Mouse (Mus musculus) intestine, embryonic 16.5 days (tissue): ENCODE data around the gene Racgap1. TPM values are rescaled to one million over a fixed set of nuclear protein-coding genes. Genes with fewer than 3 reads are reported as not detected.

ENCODE experiments used
- ATAC-seq: fragments of 200-750 bp; cut with Nextera tagmentation; 2 replicates; pipeline ENCODE4 v1.8.0; 2017; ENCODE audit warnings: moderate TSS enrichment, moderate library complexity
- H3K27ac ChIP-seq: fragments of 300-500 bp; sonication (generic); 2 replicates; pipeline ENCODE4 v1.5.1; 2014; ENCODE audit warnings: mild to moderate bottlenecking, low read length
- H3K27me3 ChIP-seq: fragments of 300-500 bp; sonication (generic); replicated peaks from 2 replicates; pipeline ENCODE4 v1.6.1; 2014; ENCODE audit warnings: low read length, control low read depth, mixed read lengths; ENCODE audit not compliant: control insufficient read depth, insufficient read depth
- H3K36me3 ChIP-seq: fragments of 300-500 bp; sonication (generic); 2 replicates; pipeline ENCODE4 v1.6.1; 2014; ENCODE audit warnings: low read length, control low read depth; ENCODE audit not compliant: control insufficient read depth, insufficient read depth
- H3K4me1 ChIP-seq: fragments of 300-500 bp; sonication (generic); 2 replicates; pipeline ENCODE4 v1.6.1; 2014; ENCODE audit warnings: low read length, control low read depth, mixed read lengths; ENCODE audit not compliant: control insufficient read depth, insufficient read depth
- H3K4me2 ChIP-seq: fragments of 300-500 bp; sonication (generic); 2 replicates; pipeline ENCODE4 v1.6.1; 2014; ENCODE audit warnings: low read depth, low read length, control low read depth
- H3K4me3 ChIP-seq: fragments of 300-500 bp; sonication (generic); 2 replicates; pipeline ENCODE4 v1.5.1; 2014; ENCODE audit warnings: mild to moderate bottlenecking, low read length
- H3K9ac ChIP-seq: fragments of 300-500 bp; sonication (generic); 2 replicates; pipeline ENCODE4 v1.6.1; 2014; ENCODE audit warnings: low read depth, low read length
- H3K9me3 ChIP-seq: fragments of 300-500 bp; sonication (generic); 2 replicates; pipeline ENCODE4 v1.6.1; 2016; ENCODE audit warnings: low read length, control low read depth; ENCODE audit not compliant: control insufficient read depth
- WGBS: fragments of 180-500 bp; shearing (Covaris S2); extraction: QIAGEN DNeasy Blood & Tissue Kit; methylation state at CpG from one replicate; pipeline ENCODE4 v1.1.7; 2014; 5-methylcytosine and 5-hydroxymethylcytosine counted together
- polyA plus RNA-seq: library from polyadenylated mRNA; unstranded; fragments of >200 nt; fragmentation: Nextera tagmentation; extraction: Ambion mirVana; gene quantifications from 2 replicates; pipeline ENCODE4 v1.2.1, GENCODE M21; 2015

Racgap1 gene
- polyA plus RNA-seq, 1 experiment from 2014 or later: 104 TPM

- no peak overlapping the region for H3K4me3 ChIP-seq
- H3K27ac ChIP-seq: no peak overlapping the region
- no peak for ATAC-seq
- peaks cover 29% of the 10 kb centered on the region for H3K27me3 ChIP-seq
- no peaks in the 10 kb centered on the region for H3K36me3 ChIP-seq
- peaks cover 9% of the 10 kb centered on the region; the same call in 1 of the 2 replicates for H3K4me1 ChIP-seq
- H3K4me2 ChIP-seq: no peak overlapping the region
- no peaks in the 10 kb centered on the region for H3K9me3 ChIP-seq
- 57% methylated on average over 17 of the region's 17 CpGs for WGBS
- no peak overlapping the region for H3K9ac ChIP-seq
Measured at GRCm38 (mm10) chr15:99599245-99600070, 52.0 kb downstream of the Racgap1 start.

- H3K9me3 ChIP-seq: no peaks in the 10 kb centered on the region
- no peak overlapping the region for H3K4me2 ChIP-seq
- no peak overlapping the region for H3K27ac ChIP-seq
- peaks cover 3% of the 10 kb centered on the region; the same call in 1 of the 2 replicates for H3K4me1 ChIP-seq
- 51% methylated on average over 8 of the region's 8 CpGs for WGBS
- H3K9ac ChIP-seq: no peak overlapping the region
- H3K27me3 ChIP-seq: peaks cover 48% of the 10 kb centered on the region
- ATAC-seq: no peak
- H3K4me3 ChIP-seq: no peak overlapping the region
- H3K36me3 ChIP-seq: no peaks in the 10 kb centered on the region
Measured at GRCm38 (mm10) chr15:99597596-99597995, 53.9 kb downstream of the Racgap1 start.

- WGBS: 57% methylated on average over 7 of the region's 7 CpGs
- Histone ChIP-seq H3K36me3 (no peaks in the 10 kb centered on the region), H3K4me2 (no peak overlapping the region), H3K27ac (no peak overlapping the region), H3K9me3 (no peaks in the 10 kb centered on the region), H3K27me3 (peaks cover 55% of the 10 kb centered on the region), H3K4me1 (peaks cover 3% of the 10 kb centered on the region; the same call in 1 of the 2 replicates), H3K4me3 (no peak overlapping the region), H3K9ac (no peak overlapping the region)
- no peak for ATAC-seq
Measured at GRCm38 (mm10) chr15:99596841-99597240, 54.6 kb downstream of the Racgap1 start.

GRCm38 (mm10) chr15:99596056-99596687 is 55.3 kb downstream of the Racgap1 start:
- no peak overlapping the region for H3K9ac ChIP-seq
- H3K27me3 ChIP-seq: peaks cover 62% of the 10 kb centered on the region
- no peaks in the 10 kb centered on the region for H3K9me3 ChIP-seq
- ATAC-seq: peak; percentile 88
- WGBS: 0% methylated on average over 7 of the region's 7 CpGs
- H3K4me2 ChIP-seq: no peak overlapping the region
- H3K36me3 ChIP-seq: no peaks in the 10 kb centered on the region
- H3K4me1 ChIP-seq: peaks cover 3% of the 10 kb centered on the region; the same call in 1 of the 2 replicates
- H3K27ac ChIP-seq: no peak overlapping the region
- H3K4me3 ChIP-seq: no peak overlapping the region

GRCm38 (mm10) chr15:99594951-99595350 is 56.5 kb downstream of the Racgap1 start:
- no peak for ATAC-seq
- Histone ChIP-seq H3K4me2 (no peak overlapping the region), H3K27me3 (peaks cover 74% of the 10 kb centered on the region), H3K4me3 (no peak overlapping the region), H3K27ac (no peak overlapping the region), H3K4me1 (peaks cover 13% of the 10 kb centered on the region), H3K36me3 (no peaks in the 10 kb centered on the region), H3K9me3 (no peaks in the 10 kb centered on the region), H3K9ac (no peak overlapping the region)
- WGBS: 78% methylated on average over 10 of the region's 10 CpGs

- Histone ChIP-seq H3K9me3 (no peaks in the 10 kb centered on the region), H3K27ac (no peak overlapping the region), H3K27me3 (peaks cover 81% of the 10 kb centered on the region), H3K4me1 (peaks cover 13% of the 10 kb centered on the region), H3K9ac (no peak overlapping the region), H3K4me3 (no peak overlapping the region), H3K36me3 (no peaks in the 10 kb centered on the region), H3K4me2 (no peak overlapping the region)
- no peak for ATAC-seq
- 81% methylated on average over 5 of the region's 5 CpGs for WGBS
Measured at GRCm38 (mm10) chr15:99592877-99593276, 58.6 kb downstream of the Racgap1 start.

- Histone ChIP-seq H3K4me3 (no peak overlapping the region), H3K4me1 (peaks cover 13% of the 10 kb centered on the region), H3K9me3 (no peaks in the 10 kb centered on the region), H3K36me3 (no peaks in the 10 kb centered on the region), H3K27ac (no peak overlapping the region), H3K4me2 (no peak overlapping the region), H3K9ac (no peak overlapping the region), H3K27me3 (peaks cover 85% of the 10 kb centered on the region)
- 69% methylated on average over 8 of the region's 8 CpGs for WGBS
- ATAC-seq: no peak
Measured at GRCm38 (mm10) chr15:99592177-99592576, 59.3 kb downstream of the Racgap1 start.

GRCm38 (mm10) chr15:99590429-99591084 is 60.9 kb downstream of the Racgap1 start, which contains the start of gene Aqp5:
Gene Aqp5 (plus strand): TSS chr15:99590782.
- peak within 1 kb of the TSS; percentile 45 for H3K4me3 ChIP-seq
- H3K4me1 ChIP-seq: peaks cover 10% of the 10 kb centered on the region
- no peaks in the 10 kb centered on the region for H3K36me3 ChIP-seq
- H3K9me3 ChIP-seq: no peaks in the 10 kb centered on the region
- H3K27ac ChIP-seq: no peak within 1 kb of the TSS
- ATAC-seq: 0 out of 2 replicates have a peak, but pooled peaks have one; percentile 42
- no peak within 1 kb of the TSS for H3K9ac ChIP-seq
- H3K27me3 ChIP-seq: peaks cover 98% of the 10 kb centered on the region
- H3K4me2 ChIP-seq: peak within 1 kb of the TSS; percentile 74
- 2% methylated on average over 72 of the region's 83 CpGs for WGBS

- H3K4me3 ChIP-seq: no peak overlapping the region
- H3K4me1 ChIP-seq: peaks cover 10% of the 10 kb centered on the region
- H3K36me3 ChIP-seq: no peaks in the 10 kb centered on the region
- no peak overlapping the region for H3K9ac ChIP-seq
- H3K4me2 ChIP-seq: no peak overlapping the region
- peaks cover 98% of the 10 kb centered on the region for H3K27me3 ChIP-seq
- H3K9me3 ChIP-seq: no peaks in the 10 kb centered on the region
- WGBS: 22% methylated on average over 7 of the region's 7 CpGs
- no peak overlapping the region for H3K27ac ChIP-seq
- no peak for ATAC-seq
Measured at GRCm38 (mm10) chr15:99589704-99590103, 61.8 kb downstream of the Racgap1 start.
